Mouse (Mus musculus) heart, adult 2 months (tissue): ENCODE data around the gene Acer1. TPM values are rescaled to one million over a fixed set of nuclear protein-coding genes. Genes with fewer than 3 reads are reported as not detected.

Experiments
- DNase-seq, 2 experiments: peaks; one replicate each; pipeline ENCODE4 v3.0.0; 2021
- H3K27ac ChIP-seq: fragments of 200-600 bp; 2 replicates; pipeline ENCODE4 v1.8.1; 2022
- H3K27me3 ChIP-seq: fragments of 200-500 bp; 2 replicates; pipeline ENCODE4 v1.6.1; 2012; ENCODE audit warnings: mild to moderate bottlenecking, low read length, inconsistent platforms, mixed read lengths; ENCODE audit not compliant: control insufficient read depth, insufficient read depth
- H3K36me3 ChIP-seq: fragments of 200-500 bp; 2 replicates; pipeline ENCODE4 v1.6.1; 2012; ENCODE audit warnings: low read length, inconsistent platforms; ENCODE audit not compliant: control insufficient read depth, insufficient read depth
- H3K4me1 ChIP-seq: fragments of 200-500 bp; 2 replicates; pipeline ENCODE4 v1.6.1; 2011; ENCODE audit warnings: low read length; ENCODE audit not compliant: control insufficient read depth, insufficient read depth
- H3K4me3 ChIP-seq: fragments of 200-600 bp; 2 replicates; pipeline ENCODE4 v1.8.1; 2022
- H3K79me2 ChIP-seq: fragments of 200-500 bp; replicated peaks from 2 replicates; pipeline ENCODE4 v1.6.1; 2012; ENCODE audit warnings: mild to moderate bottlenecking, inconsistent platforms, low read length, moderate library complexity, mixed read lengths; ENCODE audit not compliant: control insufficient read depth, insufficient read depth
- H3K9ac ChIP-seq: fragments of 200-500 bp; 2 replicates; pipeline ENCODE4 v1.6.1; 2012; ENCODE audit warnings: low read depth, mild to moderate bottlenecking, control low read depth, inconsistent platforms, low read length, mixed read lengths
- CTCF ChIP-seq: fragments of 200-600 bp; IDR thresholded peaks from 2 replicates; pipeline ENCODE4 v1.8.1; 2022; ENCODE audit warnings: antibody characterized with exemption, mild to moderate bottlenecking, moderate library complexity
- EP300 ChIP-seq: fragments of 200-500 bp; IDR thresholded peaks from 2 replicates; pipeline ENCODE4 v1.6.1; 2011; ENCODE audit warnings: low read depth, low read length, control low read depth; ENCODE audit not compliant: insufficient read depth
- POLR2A ChIP-seq: fragments of 200-500 bp; IDR thresholded peaks from 2 replicates; pipeline ENCODE4 v1.6.1; 2011; ENCODE audit warnings: mild to moderate bottlenecking, low read depth, low read length, control low read depth; ENCODE audit not compliant: insufficient read depth
- WGBS: fragments of 180-500 bp; shearing (Covaris S2); methylation state at CpG from one replicate; pipeline ENCODE4 v1.1.7; 2018; 5-methylcytosine and 5-hydroxymethylcytosine counted together
- intact Hi-C: fragments of 180-260 bp; cut with DNase I; formaldehyde crosslinking; loops from one replicate; pipeline ENCODE4 v1.15.1; 2025
- polyA plus RNA-seq: library from polyadenylated mRNA; depleted of rRNA; stranded (reverse); fragments of >200 nt; gene quantifications from 2 replicates; pipeline ENCODE4 v1.2.3, GENCODE M21; 2012
- total RNA-seq, 2 experiments: library from RNA; stranded (reverse); gene quantifications; 2 replicates each; pipeline ENCODE4 v1.2.3; 2021

The Acer1 gene
- total and polyA plus RNA-seq, 3 experiments: not detected

GRCm38 (mm10) chr17:56969321-56969720 lies 12.6 kb downstream of the Acer1 start:
- no peak for DNase-seq
- no peak overlapping the region for H3K27ac ChIP-seq
- H3K79me2 ChIP-seq: no peaks in the 10 kb centered on the region
- TF ChIP-seq CTCF: no peak
- no peak for TF ChIP-seq EP300
- TF ChIP-seq POLR2A: no peak
- no peak overlapping the region for H3K4me3 ChIP-seq
- WGBS: 38% methylated on average over 3 of the region's 3 CpGs
- no peaks in the 10 kb centered on the region for H3K4me1 ChIP-seq
- H3K36me3 ChIP-seq: no peaks in the 10 kb centered on the region
- no peak overlapping the region for H3K9ac ChIP-seq
- intact Hi-C loops: no loop called here
- no peaks in the 10 kb centered on the region for H3K27me3 ChIP-seq

GRCm38 (mm10) chr17:56963646-56964045 lies 18.3 kb downstream of the Acer1 start:
- Histone ChIP-seq H3K27me3 (peaks cover 2% of the 10 kb centered on the region; the same call in 1 of the 2 replicates), H3K27ac (no peak overlapping the region), H3K4me1 (no peaks in the 10 kb centered on the region), H3K4me3 (no peak overlapping the region), H3K36me3 (no peaks in the 10 kb centered on the region), H3K79me2 (no peaks in the 10 kb centered on the region), H3K9ac (no peak overlapping the region)
- DNase-seq: no peak
- intact Hi-C loops: no loop called here
- TF ChIP-seq CTCF: no peak
- TF ChIP-seq EP300: no peak
- no peak for TF ChIP-seq POLR2A
- WGBS: 82% methylated on average over 6 of the region's 6 CpGs

- DNase-seq: no peak
- 73% methylated on average over 5 of the region's 5 CpGs for WGBS
- no peak overlapping the region for H3K4me3 ChIP-seq
- intact Hi-C loops: no loop called here
- no peak overlapping the region for H3K27ac ChIP-seq
- H3K4me1 ChIP-seq: no peaks in the 10 kb centered on the region
- H3K27me3 ChIP-seq: peaks cover 2% of the 10 kb centered on the region; the same call in 1 of the 2 replicates
- no peak for TF ChIP-seq EP300
- TF ChIP-seq POLR2A: no peak
- no peak for TF ChIP-seq CTCF
- H3K79me2 ChIP-seq: no peaks in the 10 kb centered on the region
- H3K36me3 ChIP-seq: no peaks in the 10 kb centered on the region
- no peak overlapping the region for H3K9ac ChIP-seq
Measured at GRCm38 (mm10) chr17:56962642-56963405, 19.1 kb downstream of the Acer1 start.

- TF ChIP-seq CTCF (0 out of 2 replicates have a peak, but pooled peaks have one; percentile 12), EP300 (no peak)
- Histone ChIP-seq H3K9ac (no peak overlapping the region), H3K27me3 (peaks cover 2% of the 10 kb centered on the region; the same call in 1 of the 2 replicates), H3K4me3 (no peak overlapping the region), H3K36me3 (no peaks in the 10 kb centered on the region), H3K27ac (no peak overlapping the region), H3K79me2 (no peaks in the 10 kb centered on the region), H3K4me1 (no peaks in the 10 kb centered on the region)
- intact Hi-C loops: no loop called here
- WGBS: 94% methylated on average over 4 of the region's 4 CpGs
- DNase-seq: no peak
Measured at GRCm38 (mm10) chr17:56961880-56962279, 20.0 kb downstream of the Acer1 start.

DNA sequence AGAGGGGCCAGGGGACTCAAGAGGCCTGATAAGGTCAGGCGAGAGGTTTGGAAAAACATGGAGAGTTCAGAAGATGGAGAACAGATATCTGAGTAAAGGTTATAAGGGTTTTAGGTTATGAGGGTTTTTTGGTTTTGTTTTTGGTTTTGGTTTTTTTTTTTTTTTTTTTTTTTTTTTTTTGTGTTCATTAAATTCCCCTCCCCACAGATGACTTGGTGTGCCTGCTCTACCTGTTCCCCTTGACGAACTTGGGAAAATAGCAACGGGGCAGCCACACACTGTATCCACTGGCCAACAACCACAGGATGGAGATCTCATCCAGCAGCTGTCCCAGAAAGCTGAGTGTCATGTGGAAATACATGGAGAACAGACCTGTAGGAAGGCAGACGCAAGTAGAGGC lies 23.3 kb downstream of the Acer1 start:
- H3K4me3 ChIP-seq: no peak overlapping the region
- TF ChIP-seq POLR2A (no peak), CTCF (no peak), EP300 (no peak)
- no peaks in the 10 kb centered on the region for H3K4me1 ChIP-seq
- no peak overlapping the region for H3K9ac ChIP-seq
- H3K27me3 ChIP-seq: peaks cover 2% of the 10 kb centered on the region; the same call in 1 of the 2 replicates
- no peaks in the 10 kb centered on the region for H3K36me3 ChIP-seq
- WGBS: 68% methylated on average over 4 of the region's 4 CpGs
- H3K79me2 ChIP-seq: no peaks in the 10 kb centered on the region
- no peak overlapping the region for H3K27ac ChIP-seq
- intact Hi-C loops: no loop called here
- DNase-seq: no peak

- no peaks in the 10 kb centered on the region for H3K36me3 ChIP-seq
- TF ChIP-seq POLR2A (no peak), CTCF (peak; percentile 27)
- intact Hi-C loops: no loop called here
- H3K9ac ChIP-seq: no peak overlapping the region
- H3K4me1 ChIP-seq: no peaks in the 10 kb centered on the region
- no peaks in the 10 kb centered on the region for H3K79me2 ChIP-seq
- 20% methylated on average over 11 of the region's 11 CpGs for WGBS
- H3K27me3 ChIP-seq: peaks cover 2% of the 10 kb centered on the region; the same call in 1 of the 2 replicates
- H3K4me3 ChIP-seq: no peak overlapping the region
- DNase-seq: peak in 1 of 2 experiments; percentile 37
- H3K27ac ChIP-seq: no peak overlapping the region
Measured at GRCm38 (mm10) chr17:56957763-56958429, 24.0 kb downstream of the Acer1 start.
